Mouse (Mus musculus): Measurements from ENCODE around the gene Pfkl. TPM values are rescaled to one million over a fixed set of nuclear protein-coding genes. Genes with fewer than 3 reads are reported as not detected.
"Not testable (repeated sequence)": the region's sequence is repeated elsewhere in the genome, so short reads cannot be mapped to it uniquely, and the experiment has no call there.

Pfkl gene
- total RNA-seq, 2 experiments from 2014 or later = 106 to 115 TPM

- intact Hi-C loops (cut with DNase I) = loop anchor here (5.0 kb wide), 1 partner anchor 33 kb away; no protein-coding TSS in a partner anchor
- DNase-seq (ENCODE audit: low spot score) = no peak
Observed at GRCm38 (mm10) chr10:78015489-78015888, 5.6 kb upstream of the Pfkl start.

- intact Hi-C loops (cut with DNase I) = no loop called here
- DNase-seq (ENCODE audit: low spot score) = no peak
Observed at GRCm38 (mm10) chr10:78012661-78013495, 3.0 kb upstream of the Pfkl start.

DNA sequence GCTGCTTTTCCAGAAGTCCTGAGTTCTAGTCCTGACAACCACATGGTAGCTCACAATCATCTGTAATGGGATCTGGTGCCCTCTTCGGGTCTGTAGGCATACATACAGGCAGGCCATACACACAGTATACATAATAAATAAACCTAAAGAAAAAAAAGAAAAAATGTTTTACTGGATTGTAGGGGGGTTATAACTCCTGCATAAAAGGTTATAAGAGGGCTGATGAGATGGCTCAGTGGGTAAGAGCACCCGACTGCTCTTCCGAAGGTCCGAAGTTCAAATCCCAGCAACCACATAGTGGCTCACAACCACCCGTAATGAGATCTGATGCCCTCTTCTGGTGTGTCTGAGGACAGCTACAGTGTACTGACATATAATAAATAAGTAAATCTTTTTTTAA, 1.2 kb upstream of the Pfkl start:
- DNase-seq (ENCODE audit: low spot score); intact Hi-C loops (cut with DNase I): not testable (repeated sequence)

DNA sequence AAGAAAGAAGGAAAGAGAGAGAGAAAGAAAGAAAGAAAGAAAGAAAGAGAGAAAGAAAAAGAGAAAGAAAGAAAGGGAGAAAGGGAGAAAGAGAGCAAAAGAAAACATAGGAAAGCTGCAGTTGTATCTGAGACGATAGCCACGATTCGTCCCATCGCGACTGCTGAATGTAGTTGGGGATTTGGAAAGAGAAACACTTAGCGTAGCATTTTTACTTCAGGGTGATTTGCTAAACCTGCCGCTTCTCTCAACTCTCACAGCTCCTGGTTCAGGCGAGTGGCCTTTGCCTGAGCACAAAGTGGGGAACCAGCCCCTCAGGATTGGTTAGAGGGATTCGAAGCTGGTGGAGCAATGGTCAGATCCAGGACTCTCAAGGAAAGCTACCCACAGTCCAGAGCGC, 452 bp upstream of the Pfkl start:
- intact Hi-C loops (cut with DNase I) = no loop called here
- no peak for DNase-seq (ENCODE audit: low spot score)

GRCm38 (mm10) chr10:78009184-78009944, 519 bp downstream of the Pfkl start:
- intact Hi-C loops (cut with DNase I) = no loop called here

DNA sequence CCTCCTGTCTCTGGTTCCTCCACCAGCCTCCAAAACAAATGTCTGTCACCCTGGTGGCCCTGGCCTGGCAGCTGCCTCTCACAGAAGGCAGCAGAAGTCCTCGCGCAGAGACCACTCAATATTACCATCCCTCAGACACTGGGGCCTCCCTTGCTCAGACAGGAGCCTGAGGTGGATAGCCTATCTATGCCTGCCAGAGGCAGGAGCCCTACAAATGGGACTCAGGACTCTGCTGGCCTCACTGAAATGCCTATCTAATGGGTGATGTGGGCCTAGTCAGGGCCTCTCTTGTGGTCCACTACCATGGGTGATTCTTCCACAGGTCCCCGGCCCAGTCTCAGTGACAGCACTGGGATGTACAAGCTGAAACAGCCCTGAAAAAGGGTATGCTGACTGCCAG, 1.7 kb downstream of the Pfkl start:
- DNase-seq (ENCODE audit: low spot score) = no peak
- intact Hi-C loops (cut with DNase I) = no loop called here

More at GRCm38 (mm10) chr10:78009184-78009944, 519 bp downstream of the Pfkl start:
- peak; percentile 89 for DNase-seq (ENCODE audit: low spot score)

DNA sequence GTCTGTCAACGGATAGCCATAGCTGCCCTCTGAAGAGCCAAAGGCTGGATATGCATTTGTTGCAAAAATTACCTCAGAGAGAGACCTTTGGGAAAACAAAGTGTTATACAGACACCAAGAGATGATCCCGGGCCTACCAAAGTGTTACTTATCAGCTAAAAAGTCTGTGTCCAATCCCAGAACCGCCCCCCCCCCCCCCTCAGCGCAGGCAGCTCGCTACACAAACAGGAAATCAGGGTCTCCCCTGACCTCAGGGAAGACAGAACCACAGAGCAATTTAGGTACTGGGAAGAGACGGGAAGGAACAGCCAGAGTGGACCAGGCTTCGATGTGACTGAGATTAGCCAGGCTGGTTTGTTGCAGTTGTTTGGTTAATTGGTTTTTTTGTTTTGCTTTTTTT, 2.7 kb downstream of the Pfkl start:
- DNase-seq (ENCODE audit: low spot score) = no peak
- intact Hi-C loops (cut with DNase I) = no loop called here

DNA sequence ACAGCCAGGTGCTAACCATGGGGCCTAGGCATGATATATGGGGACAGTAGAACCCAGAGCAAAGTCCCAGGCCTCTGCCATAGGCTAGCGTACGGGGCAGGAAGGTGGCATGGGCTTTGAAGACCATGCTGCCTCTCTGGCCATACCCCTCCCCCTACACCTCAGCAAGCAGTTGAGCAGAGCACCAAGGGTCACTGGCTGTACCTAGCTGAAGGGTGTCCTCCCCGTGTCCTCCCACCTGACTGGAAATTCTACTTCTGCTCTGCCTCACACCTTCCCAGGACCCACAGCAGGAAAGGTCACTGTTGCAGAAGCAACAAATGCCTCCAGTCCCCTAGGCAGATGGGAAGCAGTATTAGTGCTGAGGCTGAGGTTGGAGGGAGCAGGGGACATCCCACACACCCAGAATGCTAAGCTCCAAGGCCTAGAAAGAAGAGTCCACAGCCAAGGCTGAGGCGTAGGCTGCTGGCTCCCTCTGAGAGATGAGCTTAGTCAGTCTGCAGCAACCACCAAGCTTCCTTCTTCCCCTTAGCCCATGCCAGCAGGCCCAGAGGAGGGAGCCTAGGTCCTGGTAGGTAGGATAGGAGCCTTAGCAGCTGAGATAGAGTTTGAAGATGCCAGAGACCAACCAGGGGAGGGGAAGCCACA, 4.0 kb downstream of the Pfkl start:
- DNase-seq (ENCODE audit: low spot score) = no peak
- intact Hi-C loops (cut with DNase I) = no loop called here

- DNase-seq (ENCODE audit: low spot score) = no peak
- intact Hi-C loops (cut with DNase I) = no loop called here
Observed at GRCm38 (mm10) chr10:78004479-78005100, 5.3 kb downstream of the Pfkl start.

DNA sequence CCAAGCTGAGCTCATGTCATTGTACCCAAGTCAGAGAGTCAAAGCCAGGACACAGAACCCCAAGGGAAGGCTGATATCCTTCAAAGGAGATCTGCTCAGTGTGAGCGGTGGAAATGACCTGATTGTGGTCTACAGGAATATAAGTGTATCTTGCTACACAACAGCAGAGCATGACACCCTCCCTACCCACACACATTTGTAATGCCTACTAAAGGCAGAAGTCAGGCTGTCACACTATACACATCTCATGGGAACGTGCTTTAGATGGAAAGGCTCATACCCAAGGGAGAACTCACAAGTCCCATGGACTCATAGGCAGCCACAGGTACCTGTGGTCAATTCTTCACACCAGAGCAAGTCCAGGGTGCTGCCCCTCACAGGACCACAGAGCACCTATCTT, 7.6 kb downstream of the Pfkl start:
- DNase-seq (ENCODE audit: low spot score) = no peak
- intact Hi-C loops (cut with DNase I) = no loop called here

- peak; percentile 31 for DNase-seq (ENCODE audit: low spot score)
- intact Hi-C loops (cut with DNase I) = no loop called here
Observed at GRCm38 (mm10) chr10:78001796-78002195, 8.1 kb downstream of the Pfkl start.

GRCm38 (mm10) chr10:78000200-78000599, 9.7 kb downstream of the Pfkl start:
- intact Hi-C loops (cut with DNase I) = no loop called here

DNA sequence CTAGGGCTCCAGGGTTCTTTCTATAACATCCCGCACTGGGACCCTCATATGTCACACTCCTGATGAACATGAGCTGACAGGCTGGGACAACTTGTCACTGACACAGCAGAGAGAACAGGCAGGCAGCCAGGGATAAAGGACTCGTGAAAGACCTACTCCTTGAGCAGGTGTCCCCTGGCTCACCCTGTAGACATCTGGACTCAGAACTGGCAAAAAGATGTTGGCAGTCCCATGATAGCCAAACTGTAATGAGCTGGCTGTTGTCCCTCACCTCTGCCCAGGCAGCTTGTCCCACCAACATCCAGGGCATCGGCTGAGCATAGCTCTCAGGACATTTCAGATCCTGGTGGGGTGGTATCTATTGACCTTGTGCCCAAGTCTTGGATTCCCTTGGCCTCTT, 14.2 kb downstream of the Pfkl start:
- intact Hi-C loops (cut with DNase I) = no loop called here
- DNase-seq (ENCODE audit: low spot score) = no peak

More at GRCm38 (mm10) chr10:78000200-78000599, 9.7 kb downstream of the Pfkl start:
- DNase-seq (ENCODE audit: low spot score) = no peak

GRCm38 (mm10) chr10:77985775-77986174, 24.1 kb downstream of the Pfkl start:
- no peak for DNase-seq (ENCODE audit: low spot score)
- intact Hi-C loops (cut with DNase I) = loop anchor here (2.0 to 5.0 kb wide), 2 partner anchors 42 to 175 kb away; no protein-coding TSS in a partner anchor

- no peak for DNase-seq (ENCODE audit: low spot score)
- intact Hi-C loops (cut with DNase I) = loop anchor here (5.0 kb wide), 2 partner anchors 33 to 43 kb away; no protein-coding TSS in a partner anchor
Observed at GRCm38 (mm10) chr10:77984660-77985059, 25.2 kb downstream of the Pfkl start.

GRCm38 (mm10) chr10:77978351-77979350, 31.2 kb downstream of the Pfkl start, which contains the start of gene 1810043G02Rik:
1810043G02Rik (plus strand) TSS chr10:77978524.
- intact Hi-C loops (cut with DNase I) = no loop called here
- DNase-seq (ENCODE audit: low spot score) = peak; percentile 98

DNA sequence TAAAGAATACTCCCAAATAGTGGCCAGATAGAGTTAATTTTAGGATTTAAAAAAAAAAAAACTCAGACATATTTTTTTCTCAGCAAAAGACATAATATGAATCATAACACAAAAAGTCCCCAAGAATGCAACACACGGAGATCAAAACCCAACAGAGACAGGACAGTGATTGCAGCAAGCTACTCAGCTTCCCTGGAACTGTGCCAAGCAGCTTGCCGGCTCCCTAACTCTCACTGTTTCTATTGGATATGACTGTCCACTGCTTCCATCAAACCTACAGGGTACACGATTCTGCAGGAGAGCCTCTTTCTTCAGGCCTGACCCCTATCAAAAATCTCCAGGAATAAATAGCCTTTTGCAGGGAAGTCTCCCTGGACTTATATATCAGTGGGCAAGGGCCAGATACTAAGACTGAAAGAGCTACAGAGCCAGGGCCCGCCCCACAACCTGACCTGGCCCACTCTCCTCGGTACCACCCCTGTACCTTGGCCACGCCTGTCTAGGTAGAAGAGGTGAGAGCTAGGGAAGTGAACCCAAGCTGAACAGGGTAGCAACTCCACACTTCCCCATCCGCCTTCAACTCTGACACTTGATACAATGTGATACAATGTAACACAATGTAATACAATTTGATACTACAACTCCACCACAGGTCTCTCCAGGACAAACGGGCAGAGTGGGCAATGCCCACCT, 33.3 kb downstream of the Pfkl start:
- intact Hi-C loops (cut with DNase I) = no loop called here
- no peak for DNase-seq (ENCODE audit: low spot score)

GRCm38 (mm10) chr10:77975653-77976052, 34.2 kb downstream of the Pfkl start:
- intact Hi-C loops (cut with DNase I) = no loop called here
- DNase-seq (ENCODE audit: low spot score) = no peak

All from heart, postnatal 25 days (tissue).